Comparison of ENCODE assay signal across 28 mouse cellular contexts in genomic region chr17:87097576-87097975, GRCm38 (mm10).
"Had no signal": no experiment of that assay in that cellular context is flagged by ENCODE, and none has a peak within 500 bp of the region (broad histone marks: within the 10 kb centered on the region; RNA-seq: fewer than 3 reads in every experiment).

No protein-coding gene starts in this region.

- ATAC-seq: forebrain, embryonic 13.5 days; forebrain, embryonic 14.5 days; forebrain, embryonic 15.5 days; forebrain, embryonic 16.5 days; forebrain, postnatal 0 days had no signal

- H3K4me3 ChIP-seq: embryonic facial prominence, embryonic 10.5 days; embryonic facial prominence, embryonic 12.5 days; embryonic facial prominence, embryonic 13.5 days; embryonic facial prominence, embryonic 15.5 days; erythroblast, embryonic 14.5 days; forebrain, embryonic 10.5 days; forebrain, embryonic 12.5 days; forebrain, embryonic 13.5 days; forebrain, embryonic 15.5 days; gastrocnemius, adult 2 months had no signal

- H3K27ac ChIP-seq: embryonic facial prominence, embryonic 10.5 days; embryonic facial prominence, embryonic 12.5 days; embryonic facial prominence, embryonic 13.5 days; embryonic facial prominence, embryonic 15.5 days; forebrain, embryonic 10.5 days; forebrain, embryonic 12.5 days; forebrain, embryonic 13.5 days; forebrain, embryonic 15.5 days; gastrocnemius, adult 2 months had no signal

- H3K9ac ChIP-seq: embryonic facial prominence, embryonic 12.5 days; embryonic facial prominence, embryonic 13.5 days; embryonic facial prominence, embryonic 15.5 days; forebrain, embryonic 12.5 days; forebrain, embryonic 13.5 days; forebrain, embryonic 15.5 days; forebrain, postnatal 0 days had no signal

- H3K4me1 ChIP-seq: embryonic facial prominence, embryonic 10.5 days; forebrain, embryonic 10.5 days; forebrain, embryonic 12.5 days; forebrain, embryonic 13.5 days had no signal

- H3K36me3 ChIP-seq: embryonic facial prominence, embryonic 10.5 days; embryonic facial prominence, embryonic 12.5 days; embryonic facial prominence, embryonic 13.5 days; embryonic facial prominence, embryonic 15.5 days; forebrain, embryonic 10.5 days; forebrain, embryonic 12.5 days; forebrain, embryonic 15.5 days had no signal

- H3K27me3 ChIP-seq: embryonic facial prominence, embryonic 12.5 days; embryonic facial prominence, embryonic 13.5 days; embryonic facial prominence, embryonic 15.5 days; forebrain, embryonic 12.5 days; forebrain, embryonic 13.5 days; forebrain, embryonic 15.5 days had no signal

- H3K9me3 ChIP-seq: embryonic facial prominence, embryonic 10.5 days; embryonic facial prominence, embryonic 12.5 days; embryonic facial prominence, embryonic 13.5 days; embryonic facial prominence, embryonic 15.5 days; forebrain, embryonic 10.5 days; forebrain, embryonic 12.5 days; forebrain, embryonic 13.5 days; forebrain, embryonic 15.5 days had no signal

- DNase-seq: cerebellum, adult 18-20 months; cerebellum, adult 2 months; cerebellum, adult 8-10 months; cerebellum, adult 9-10 months; cerebellum, adult 9-11 months; cerebellum, postnatal 10 days; cerebellum, postnatal 14 days; cerebellum, postnatal 25 days; cerebellum, postnatal 36 days; embryo, embryonic 11 days; forebrain, postnatal 0 days; gastrocnemius, adult 2 months; gastrocnemius, postnatal 10 days; gastrocnemius, postnatal 14 days; gastrocnemius, postnatal 25 days; gastrocnemius, postnatal 36 days; heart, adult 11 months had no signal

- H3K4me2 ChIP-seq: embryonic facial prominence, embryonic 12.5 days; embryonic facial prominence, embryonic 13.5 days; embryonic facial prominence, embryonic 15.5 days; forebrain, embryonic 12.5 days; forebrain, embryonic 13.5 days; forebrain, embryonic 15.5 days had no signal
